Mouse (Mus musculus) frontal cortex, postnatal 36 days (tissue): ENCODE results near the gene Hmg20a.

ENCODE experiments used
- DNase-seq, 2 experiments: peaks; one replicate each; pipeline ENCODE4 v3.0.0; 2022; ENCODE audit warnings: low spot score in 2 of 2

The Hmg20a gene

DNA sequence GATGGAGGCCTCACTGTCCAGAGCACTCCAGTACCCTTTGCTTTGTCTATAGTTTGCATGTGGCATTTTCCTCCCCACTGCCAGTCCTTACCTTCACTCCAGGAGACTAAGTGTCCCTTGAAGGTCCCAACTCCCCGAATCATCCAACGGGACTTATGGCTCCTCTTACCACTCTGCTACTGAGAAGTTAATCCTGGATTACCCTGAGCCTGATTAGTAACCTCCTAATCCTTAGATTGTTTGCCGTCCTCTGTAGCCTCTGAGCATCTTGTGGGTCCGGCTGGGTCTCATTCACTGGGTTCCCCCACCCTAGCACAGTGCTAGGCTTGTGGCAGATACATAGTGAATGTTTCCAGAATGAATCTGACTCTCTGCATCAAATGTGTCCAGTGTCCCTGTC lies 109.5 kb downstream of the Hmg20a start:
- DNase-seq = no peak

DNA sequence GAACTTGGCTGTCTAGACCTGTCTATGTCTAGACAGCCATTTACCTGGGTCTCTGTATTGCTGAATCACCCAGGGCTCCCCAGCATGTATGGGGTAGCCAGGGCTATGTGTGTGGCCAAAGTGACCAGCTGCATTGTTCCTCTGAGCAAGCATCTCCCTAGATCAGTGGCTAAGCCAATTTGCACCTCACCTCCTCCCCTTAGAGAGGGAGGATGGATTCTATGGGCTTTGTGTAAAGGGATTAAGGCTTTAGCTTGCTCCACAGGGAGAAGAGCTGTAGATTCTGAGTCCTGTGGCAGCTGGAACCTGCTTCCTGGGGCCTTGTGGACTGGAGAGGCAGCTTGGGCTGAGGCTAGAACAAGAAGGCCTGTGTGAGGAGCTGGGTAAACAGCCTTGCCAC lies 113.6 kb downstream of the Hmg20a start:
- DNase-seq = no peak

DNA sequence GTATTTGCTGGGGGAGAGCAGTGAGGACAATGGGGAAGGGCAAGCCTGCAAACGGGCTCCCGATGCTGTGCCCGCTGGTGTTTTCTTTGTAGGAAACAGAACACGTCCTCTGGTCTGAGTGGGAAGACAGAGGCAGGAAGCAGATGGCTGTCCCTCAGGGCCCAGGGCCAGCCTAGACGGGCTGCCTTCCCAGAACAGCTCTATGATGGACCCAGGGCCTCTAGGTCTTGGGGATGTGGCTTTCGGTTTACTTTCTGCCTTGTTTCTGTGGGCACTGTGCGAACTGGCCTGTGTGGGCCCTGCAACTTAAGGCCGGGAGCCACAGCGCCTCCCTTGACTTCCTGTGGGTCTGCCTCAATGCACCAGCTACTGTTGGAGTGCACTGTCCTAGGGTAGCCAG lies 115.5 kb downstream of the Hmg20a start:
- DNase-seq = no peak

DNA sequence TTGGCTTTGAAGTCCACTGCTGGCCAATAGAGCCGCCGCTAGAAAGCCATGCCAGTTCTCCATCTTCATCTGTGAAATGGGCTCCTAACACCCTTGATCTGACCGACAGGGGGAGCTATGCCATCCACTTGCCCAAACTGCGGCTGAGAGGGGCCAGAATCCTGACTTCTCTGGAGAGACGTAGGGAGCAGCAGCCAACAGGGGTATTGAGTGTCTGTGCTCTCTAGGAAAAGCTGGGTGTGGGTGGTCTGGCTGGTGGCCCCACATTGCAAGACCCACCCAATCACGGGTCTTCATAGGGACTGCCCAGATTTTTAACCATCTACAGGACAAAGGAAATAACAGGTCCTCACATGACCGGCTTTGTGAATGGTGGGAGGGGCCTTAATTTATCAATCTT lies 116.3 kb downstream of the Hmg20a start:
- no peak for DNase-seq

DNA sequence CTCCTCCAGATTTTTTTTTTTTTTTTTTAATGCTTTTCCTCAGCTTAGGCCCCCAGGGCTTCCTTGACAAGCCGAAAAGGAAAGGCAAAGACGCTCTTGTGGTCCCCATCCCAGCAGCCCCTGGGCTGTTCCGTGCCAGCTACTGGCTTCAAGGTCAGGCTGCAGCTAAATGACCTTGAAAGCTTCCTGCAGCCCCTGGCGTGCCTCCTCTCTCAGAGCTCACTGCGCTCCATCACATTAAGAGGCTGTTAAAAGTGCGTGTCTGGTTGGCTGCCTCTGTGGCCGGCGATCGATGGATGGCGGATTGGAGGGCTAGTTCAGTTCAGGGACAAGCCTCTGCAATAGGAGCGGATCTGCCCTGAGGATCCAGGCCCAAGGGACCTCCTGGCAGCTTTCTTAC lies 117.0 kb downstream of the Hmg20a start:
- DNase-seq = no peak

DNA sequence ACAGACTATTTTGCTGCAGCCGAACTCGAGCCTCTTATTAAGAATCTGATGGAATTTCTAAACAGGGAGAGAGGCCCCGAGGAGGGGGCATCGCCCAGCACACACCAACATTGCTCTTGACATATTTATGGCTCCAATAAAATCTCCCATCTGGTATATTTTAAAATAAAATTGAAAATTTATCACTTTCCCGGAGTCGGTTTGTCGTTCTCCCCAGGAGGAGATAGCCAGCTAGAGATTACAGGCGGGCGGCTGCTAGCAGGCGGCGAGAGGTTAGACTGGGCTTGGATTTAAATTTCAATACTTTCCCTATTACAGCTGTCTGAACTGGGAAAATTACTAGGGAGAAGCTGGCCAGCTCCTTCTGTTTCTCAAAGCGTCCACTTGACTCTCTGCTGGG lies 121.6 kb downstream of the Hmg20a start:
- no peak for DNase-seq

DNA sequence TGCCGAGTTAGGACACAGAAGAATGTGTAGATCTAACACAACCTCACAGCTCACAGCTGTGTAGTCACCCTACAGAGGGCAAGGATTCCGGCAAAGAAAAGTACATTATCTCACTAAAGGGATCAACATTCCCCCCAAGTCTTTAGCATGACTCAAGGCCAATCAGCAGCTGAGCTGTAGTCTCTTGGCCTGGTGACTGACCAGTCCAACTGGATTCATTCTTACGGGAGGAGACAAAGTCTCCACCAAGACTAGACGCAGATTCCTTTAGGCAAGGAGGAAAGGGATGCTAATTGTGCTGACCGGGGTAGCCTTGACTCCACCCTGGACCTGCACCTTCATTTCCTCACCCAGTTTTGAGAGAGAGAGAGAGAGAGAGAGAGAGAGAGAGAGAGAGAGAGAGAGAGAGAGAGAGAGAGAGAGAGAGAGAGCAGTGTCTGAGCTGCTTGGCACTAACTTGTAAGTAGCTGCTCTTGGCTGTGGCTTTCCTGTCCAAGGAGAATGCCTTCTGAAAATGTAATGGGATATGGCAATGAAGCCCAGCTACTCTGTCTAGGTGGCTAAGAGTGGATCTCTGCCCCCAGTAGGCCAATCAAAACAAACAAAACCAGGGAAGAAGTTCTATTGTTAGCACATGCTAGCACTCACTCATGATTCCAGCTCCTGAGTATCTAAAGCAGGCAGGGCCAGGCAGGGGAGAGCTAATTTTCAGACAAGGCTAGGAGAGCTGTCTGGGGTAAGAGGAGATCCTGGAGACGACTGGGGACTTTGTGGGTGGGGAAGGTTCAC lies 126.5 kb downstream of the Hmg20a start:
- DNase-seq = no peak
